Mouse (Mus musculus): Measurements from ENCODE around the gene Sytl3.

The Sytl3 gene

DNA sequence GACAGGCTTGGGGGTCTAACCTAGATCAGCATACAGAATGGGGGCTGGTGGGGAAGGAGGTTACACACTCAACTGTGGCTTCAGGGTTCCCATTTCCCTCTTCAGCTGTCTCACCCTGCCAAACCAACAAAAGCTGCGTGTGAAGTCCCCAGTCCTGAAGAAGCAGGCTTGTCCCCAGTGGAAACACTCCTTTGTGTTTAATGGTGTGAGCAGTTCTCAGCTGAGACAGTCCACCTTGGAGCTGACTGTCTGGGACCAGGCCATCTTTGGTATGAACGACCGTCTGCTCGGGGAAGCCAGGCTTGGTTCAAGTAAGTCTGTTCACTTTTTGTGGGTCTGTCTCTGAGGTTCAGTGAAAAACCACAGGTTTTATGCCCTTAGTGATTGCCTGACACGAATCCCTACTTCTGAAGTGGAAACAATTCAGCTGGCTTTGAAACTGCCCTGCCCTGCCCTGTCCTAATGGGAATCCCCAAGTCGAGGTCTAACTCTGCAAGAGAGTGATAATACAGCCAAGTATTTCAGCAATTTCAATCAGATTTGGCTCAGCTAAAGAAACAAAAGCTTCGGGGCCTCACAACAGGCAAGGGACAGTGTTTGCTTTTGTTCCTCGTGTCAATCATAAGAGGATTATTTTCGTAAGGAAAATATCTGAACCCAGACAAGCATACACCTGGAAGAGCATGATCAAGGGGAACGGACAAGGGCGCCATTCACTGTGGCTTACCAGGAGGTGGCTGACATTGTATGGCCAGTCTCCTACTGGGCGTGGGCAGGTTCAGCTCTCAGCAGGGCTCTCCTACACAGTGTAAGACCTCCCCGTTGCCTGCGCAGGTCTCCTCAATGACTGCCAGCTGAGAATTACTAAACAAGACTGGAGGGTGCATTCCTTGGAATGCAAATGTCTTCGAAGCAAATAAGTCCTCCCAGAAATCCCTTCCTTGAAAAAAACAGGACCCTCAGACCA lies 77.7 kb downstream of the Sytl3 start:
- DNase-seq (ENCODE audit: low read depth, low spot score): peak; percentile 9

DNA sequence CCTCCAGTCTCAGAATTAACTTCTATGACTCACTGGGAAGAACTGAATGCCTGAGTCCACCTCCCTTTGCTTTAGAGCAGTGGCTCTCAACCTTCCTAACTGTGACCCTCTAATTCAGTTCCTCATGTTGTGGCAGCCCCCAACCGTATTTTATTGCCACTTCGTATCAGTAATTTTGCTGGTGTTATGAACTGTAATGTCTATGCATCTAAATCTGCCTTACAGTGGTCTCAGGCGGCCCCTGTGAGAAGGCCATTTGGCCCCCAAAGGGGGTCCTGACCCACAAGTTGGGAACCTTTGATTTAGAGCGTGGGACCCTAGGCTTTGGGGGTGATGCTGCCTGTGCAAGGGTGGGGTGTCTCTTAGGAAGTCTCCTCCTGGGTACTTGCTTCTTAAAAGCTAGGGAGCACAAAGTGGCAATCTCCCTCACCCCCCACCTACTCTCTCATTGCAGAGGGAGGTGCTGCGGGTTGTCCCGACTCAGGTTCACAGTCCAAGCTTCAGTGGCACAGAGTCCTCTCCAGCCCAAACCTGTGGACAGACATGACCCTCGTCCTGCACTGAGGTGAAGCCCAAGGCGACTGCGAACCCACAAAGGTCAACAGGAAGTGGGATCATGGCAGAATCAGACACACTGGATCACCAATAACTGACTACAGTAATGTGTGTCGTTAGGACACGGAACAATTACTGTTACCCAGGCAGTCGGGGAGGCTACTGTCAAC lies 78.5 kb downstream of the Sytl3 start:
- no peak for DNase-seq (ENCODE audit: low read depth, low spot score)

DNA sequence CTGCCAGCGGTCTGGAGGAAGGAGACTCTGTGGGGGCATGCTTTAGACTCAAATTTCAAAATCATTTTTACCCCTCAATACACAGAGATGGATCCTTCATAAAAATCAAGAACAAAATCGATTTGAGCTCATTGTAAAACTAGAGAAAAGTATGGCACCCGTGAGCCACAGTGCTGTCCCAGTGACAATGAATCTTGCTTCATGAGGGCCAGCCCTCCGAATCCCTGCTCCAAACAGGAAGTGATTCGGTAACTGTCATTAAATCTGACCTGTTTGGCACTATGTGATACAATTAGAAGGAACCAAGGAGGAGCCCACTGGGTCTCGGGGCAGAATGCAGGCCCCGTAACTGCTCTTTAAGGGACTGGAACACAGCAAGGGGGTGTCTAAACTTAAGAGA lies 79.9 kb downstream of the Sytl3 start:
- no peak for DNase-seq (ENCODE audit: low read depth, low spot score)

DNA sequence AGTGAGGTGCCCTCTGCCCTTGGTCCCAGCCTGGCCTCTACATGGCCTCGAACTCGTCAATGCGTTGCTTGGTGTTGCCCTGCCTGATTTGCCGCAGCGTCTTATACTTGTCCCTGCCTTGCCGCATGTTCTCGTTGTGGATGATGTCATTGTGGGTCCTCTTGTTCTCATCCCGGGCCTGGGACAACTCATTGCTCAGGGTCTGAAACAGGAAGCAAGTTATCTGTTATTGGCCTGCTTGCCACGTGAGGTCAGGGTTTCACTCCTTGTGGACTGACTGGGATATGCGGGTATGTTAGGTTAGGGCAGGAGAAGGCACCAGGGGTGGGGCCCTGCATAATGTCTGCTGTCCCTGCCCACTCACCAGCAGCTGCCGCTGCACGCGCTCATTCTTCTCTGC lies 80.4 kb downstream of the Sytl3 start:
- DNase-seq (ENCODE audit: low read depth, low spot score): peak; percentile 79

DNA sequence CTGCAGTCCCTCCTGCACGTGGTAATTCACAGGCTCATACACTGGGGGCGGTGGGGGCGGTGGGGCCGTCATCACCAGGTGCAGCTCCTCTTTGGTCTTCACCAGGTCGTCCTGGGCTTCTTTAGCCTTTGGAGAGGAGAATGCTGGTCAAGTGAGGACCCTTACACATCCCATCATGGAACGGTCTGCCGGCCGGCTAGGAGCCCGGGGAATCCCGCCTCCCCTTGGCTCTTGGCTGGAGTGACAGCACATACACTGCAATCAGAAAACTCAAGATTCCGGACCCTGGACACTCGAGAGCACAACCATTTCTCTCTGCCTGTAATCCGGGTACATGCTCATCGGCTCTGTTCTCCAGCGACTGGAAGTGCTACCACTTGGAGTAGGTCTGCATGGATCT lies 80.9 kb downstream of the Sytl3 start:
- DNase-seq (ENCODE audit: low read depth, low spot score): no peak

DNA sequence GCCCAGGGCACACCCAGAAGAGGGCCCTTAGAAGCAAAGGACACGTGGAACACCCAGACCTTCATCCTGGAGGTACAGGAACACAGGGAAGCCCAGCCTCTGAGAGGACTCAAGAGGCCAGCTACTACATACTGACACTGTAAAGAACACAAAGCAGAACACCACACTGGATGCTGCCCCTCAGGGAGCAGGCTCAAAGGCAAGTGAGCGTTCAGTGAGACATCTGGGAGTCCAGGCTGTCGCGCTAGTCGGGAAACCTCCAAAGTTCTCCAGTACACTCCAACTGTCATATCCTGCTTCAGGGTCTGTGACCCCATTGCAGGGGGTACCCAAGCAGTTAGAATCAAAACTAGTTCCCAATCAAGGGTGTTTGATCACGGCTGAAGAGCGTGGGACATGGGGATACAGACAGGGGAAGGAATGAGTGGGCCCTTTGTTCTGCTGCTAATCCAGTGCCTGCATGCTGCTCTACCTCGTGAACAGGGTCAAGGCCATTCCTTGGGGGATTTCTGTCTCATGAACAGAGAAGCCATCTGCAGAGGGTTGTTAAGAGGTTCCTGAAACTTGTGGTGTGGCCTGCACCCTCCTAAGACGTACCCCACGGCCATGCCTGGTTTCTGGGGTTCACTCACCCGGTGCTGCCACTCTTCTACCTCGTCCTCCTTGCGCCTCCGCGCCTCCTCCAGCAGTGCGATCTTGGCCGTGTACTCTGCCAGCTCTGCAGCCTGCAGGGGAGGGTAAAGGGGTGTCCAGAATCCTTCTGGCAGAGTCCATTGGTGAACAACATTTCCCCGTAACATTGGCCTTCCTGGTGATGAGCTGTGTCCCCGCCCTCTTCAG lies 81.7 kb downstream of the Sytl3 start:
- no peak for DNase-seq (ENCODE audit: low read depth, low spot score)

DNA sequence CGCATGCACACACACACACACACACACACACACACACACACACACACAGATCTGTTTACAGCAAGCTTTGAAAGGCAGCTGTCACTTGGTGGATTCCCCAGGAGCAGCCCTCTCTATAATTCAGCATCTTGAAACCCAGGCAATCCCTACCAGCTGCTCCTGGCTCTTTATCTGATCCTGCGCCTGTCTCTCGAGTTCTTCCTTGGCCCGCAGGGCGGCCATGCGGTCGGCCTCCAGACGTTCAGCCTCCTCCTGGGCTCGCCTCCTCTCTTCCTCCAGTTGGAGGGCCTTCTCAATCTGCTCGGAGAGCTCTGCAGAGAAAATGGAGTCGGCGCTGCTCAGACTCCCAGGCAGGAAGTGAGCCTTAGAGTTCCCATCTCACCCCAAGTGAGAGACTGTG lies 82.4 kb downstream of the Sytl3 start:
- no peak for DNase-seq (ENCODE audit: low read depth, low spot score)

DNA sequence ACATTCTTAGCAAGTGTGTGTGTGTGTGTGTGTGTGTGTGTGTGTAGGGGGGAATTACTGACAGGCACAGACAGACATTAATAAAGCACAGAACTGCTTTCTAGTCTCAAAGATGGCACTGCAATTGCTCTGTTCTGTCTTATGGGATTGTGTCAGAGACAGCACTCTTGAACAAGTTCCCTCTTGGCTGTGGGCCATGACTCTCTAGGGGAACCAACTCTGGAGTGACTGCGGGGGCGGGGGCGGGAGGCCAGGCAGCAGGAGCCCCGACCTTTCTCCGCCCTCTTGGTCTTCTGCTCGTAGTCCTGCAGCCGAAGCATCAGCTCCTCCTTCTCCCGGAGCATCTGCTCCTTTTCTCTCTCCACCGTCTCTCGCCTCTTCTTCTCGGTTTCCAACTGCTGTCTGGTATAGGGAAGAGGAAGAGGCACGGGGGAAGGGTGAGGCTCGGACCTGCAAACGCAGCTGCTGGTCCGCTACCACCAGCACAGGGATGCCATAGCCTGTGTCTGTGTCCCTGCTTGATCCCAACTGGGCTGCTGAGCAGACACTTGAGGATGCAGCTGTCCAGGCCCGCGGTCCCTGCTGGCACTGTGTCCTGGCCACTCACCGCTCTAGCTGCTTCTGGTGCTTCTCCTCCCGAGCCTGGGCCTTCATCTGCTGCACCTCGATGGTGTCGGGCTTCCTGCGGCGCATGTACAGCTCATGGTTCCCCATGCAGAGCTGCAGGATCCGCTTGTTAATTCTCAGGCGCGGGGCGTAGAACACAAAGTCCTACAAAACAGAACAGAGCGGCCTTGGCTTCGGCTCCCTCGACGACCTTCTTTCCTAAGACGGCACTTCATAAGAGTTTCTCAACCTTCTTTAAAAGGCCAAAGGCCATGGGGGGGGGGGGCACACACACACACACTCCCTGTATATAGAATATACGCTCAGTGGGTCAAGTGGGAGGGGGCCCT lies 83.5 kb downstream of the Sytl3 start:
- no peak for DNase-seq (ENCODE audit: low read depth, low spot score)

DNA sequence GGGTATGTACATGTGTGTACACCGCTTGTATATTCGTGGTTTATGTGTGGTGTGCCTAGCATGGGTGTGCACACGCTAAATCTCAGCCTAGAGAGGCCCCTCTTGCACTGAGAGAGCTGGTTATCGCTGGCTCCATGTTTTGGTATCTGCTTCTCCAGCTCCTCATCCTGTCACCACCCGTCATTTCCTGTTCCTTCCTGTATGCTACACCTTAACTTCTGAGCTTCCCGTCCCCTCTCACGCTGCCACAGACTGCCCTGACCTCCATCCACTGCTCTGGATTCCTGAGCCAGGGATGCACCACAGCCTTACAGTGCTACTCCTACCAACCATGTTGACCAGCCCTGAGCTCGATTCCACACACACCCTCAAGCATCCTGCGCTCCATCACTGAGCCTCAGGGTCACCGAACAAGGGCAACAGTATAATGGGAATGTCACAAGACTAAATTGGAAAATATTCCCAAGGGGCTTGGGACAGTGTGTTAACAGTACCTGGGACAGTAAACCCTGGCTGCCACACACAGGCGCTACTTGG lies 84.2 kb downstream of the Sytl3 start:
- no peak for DNase-seq (ENCODE audit: low read depth, low spot score)

DNA sequence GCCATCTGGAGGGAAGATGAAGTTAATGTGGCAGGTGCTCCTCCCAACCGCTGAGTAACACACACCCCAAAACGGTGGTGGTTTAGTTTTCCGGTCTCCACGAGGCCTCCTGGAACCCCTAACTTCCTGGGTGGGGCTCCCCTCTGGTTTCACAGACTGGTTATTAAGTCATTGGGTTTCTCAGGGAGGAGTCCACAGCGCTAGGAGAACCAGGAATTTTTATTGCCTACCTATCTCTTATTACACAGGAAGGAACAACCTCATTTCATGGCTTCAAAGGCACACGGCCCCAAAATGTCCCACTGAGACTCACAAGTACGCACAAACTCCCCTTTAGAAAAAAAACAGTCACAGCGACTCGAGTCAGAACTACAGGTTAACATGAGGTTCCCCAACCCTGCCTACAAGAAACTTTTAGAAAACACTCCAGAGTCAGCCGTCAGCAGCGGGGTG lies 84.9 kb downstream of the Sytl3 start:
- DNase-seq (ENCODE audit: low read depth, low spot score): no peak

DNA sequence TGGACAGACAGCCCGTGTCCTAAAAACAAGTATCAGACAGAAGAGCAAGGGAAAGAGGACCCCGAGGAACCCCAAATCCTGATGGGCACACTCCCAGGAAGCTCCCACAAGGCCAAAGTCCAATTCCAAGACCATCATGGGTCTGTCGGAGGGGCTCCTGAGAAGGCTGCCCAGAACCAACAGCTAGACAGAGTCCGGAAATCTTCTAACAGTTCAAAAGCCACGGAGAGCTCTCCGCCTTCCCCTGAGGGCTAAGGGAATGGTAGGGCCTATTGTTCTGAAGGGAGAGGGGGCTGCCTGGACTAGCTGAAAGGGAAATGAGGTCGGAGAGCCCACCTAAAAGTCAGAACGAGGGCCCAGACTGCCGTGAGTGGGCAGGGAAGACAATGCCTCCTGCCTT lies 85.5 kb downstream of the Sytl3 start:
- no peak for DNase-seq (ENCODE audit: low read depth, low spot score)

DNA sequence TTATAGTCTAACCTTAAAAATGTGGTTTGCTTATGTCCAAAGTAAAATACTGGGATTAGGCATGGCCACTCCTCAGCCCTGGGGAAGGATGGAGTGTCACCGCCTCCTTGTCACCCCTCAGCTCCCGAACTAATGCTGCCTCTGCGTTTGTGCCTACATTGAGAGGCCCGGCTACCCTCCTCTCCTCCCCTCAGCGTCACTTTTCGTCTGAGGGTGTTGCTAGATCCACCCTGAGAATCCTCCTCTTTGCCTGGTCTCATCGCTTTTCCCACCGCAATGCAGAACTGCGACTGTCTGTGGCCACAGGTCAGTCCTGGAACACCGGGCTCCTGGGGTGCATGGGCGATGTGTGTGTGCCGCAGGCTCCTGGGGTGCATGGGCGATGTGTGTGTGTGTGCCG lies 86.0 kb downstream of the Sytl3 start:
- DNase-seq (ENCODE audit: low read depth, low spot score): no peak

DNA sequence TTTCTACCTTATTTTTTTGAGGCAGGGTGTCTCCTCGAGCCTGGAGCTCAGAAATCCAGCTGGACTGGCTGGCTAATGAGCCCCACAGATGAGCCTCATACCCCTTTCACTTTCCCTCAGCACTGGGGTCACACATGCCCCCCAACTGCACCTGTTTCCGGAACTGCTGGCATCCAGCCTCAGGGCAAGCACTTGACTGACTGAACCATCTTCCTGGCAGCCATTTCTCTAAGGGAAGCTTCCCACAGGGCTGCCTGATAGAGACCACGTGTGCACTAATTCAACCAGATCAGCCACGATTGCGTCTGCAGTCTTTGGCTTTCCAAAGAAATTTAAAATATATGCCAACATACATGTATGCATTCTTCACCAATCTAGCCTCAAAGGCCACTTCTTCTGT lies 86.6 kb downstream of the Sytl3 start:
- no peak for DNase-seq (ENCODE audit: low read depth, low spot score)

DNA sequence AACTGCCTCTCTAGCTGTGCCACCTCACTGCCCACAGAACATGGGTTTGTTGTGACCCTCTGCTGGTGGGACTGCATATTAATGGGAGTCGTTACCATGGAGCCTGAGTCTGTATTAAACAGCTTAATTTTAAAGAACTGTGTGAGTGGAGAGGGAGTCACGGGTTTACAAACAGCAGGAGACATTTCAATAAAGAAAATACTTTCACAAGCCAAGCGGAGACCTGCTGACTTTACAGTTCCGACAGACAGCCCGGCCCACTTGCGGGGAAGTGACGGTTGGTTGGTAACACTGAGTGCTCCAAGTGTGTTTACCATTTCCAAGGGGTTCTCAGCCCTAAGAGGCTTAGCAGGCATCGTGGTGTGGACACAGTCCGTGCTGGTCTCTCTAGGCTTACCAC lies 87.1 kb downstream of the Sytl3 start:
- DNase-seq (ENCODE audit: low read depth, low spot score): no peak

DNA sequence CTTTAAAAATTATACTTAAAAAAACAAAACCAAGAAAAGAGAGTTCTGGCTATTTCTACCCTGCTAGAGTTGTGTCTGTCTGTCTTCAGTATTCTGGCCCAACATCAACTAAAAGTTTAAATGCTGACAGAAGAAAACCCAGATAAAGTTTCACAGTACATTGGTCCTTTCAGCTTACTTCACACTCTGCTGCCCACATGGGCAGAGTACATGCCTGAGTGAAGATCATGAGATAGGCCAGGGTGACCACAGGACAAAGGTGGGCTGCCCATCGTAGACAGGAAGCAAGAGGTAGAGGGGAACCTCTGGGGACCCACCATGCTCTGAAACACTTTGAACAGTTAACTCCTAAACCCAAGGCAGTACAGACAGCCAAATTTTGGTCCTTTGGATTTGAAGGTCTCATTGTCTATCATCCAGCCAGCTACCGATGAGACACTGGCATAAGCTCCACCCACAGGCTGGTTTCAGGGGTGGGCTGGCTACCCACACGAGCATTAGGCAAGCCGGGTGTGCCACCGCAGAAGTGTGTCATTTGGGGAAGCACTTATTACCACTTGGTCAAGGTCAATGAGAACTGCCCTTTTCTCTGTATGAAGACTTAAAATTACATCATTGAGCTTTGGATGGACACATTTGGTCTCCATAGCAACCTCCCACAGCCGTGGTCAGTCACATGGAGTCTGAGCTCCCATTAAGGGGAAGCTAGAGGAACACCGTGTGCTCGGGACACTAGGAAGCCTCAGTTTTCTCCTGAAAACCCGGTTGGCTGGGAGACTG lies 87.7 kb downstream of the Sytl3 start:
- no peak for DNase-seq (ENCODE audit: low read depth, low spot score)

DNA sequence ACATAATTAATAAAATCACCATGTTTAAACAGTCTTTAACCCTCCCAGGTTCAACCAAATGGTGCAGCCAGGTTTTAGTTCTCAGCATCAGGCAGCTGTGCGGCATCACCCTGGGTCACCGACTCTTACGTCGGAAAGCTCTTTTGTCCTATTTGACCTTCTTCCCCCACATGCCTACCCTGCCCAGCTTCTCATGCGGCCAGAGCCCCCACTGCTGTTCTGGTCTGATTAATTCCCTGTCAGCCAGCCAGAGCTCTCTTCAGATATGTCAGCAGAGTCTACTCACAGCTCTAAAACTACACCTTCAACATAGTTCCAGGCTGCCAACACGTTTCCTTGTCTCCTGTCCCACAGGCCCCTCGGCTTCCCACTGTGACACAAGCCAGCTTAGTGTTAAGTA lies 88.6 kb downstream of the Sytl3 start:
- no peak for DNase-seq (ENCODE audit: low read depth, low spot score)

DNA sequence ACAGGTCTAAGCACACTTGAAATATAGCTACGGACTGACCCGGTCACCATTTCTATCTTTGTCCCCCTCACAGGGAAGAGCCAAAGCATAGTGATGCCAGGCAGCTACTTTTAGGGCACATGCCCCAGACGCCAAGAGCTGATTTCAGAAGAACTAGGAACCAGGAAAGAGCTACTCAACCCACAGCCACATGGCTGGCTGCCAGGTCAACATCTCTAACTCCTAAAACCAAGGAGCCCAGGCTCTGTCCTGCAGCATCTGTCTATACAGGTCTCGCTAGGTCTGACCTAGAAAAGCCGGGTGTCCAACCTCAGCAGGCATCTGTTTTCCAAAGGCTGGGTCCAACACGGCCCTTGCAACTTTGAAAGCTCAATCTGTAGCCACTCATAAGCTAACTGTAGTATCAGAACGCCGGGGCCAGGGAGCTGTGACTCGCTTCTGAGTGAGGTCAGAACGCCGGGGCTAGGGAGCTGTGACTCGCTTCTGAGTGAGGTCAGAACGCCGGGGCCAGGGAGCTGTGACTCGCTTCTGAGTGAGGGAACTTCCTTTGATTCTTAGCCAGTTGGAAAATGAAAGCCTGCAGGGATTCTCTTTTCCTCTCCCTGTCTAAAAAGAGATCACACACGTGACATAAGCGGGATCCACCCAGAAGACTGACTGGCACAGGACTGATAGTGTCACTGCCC lies 90.0 kb downstream of the Sytl3 start:
- no peak for DNase-seq (ENCODE audit: low read depth, low spot score)

DNA sequence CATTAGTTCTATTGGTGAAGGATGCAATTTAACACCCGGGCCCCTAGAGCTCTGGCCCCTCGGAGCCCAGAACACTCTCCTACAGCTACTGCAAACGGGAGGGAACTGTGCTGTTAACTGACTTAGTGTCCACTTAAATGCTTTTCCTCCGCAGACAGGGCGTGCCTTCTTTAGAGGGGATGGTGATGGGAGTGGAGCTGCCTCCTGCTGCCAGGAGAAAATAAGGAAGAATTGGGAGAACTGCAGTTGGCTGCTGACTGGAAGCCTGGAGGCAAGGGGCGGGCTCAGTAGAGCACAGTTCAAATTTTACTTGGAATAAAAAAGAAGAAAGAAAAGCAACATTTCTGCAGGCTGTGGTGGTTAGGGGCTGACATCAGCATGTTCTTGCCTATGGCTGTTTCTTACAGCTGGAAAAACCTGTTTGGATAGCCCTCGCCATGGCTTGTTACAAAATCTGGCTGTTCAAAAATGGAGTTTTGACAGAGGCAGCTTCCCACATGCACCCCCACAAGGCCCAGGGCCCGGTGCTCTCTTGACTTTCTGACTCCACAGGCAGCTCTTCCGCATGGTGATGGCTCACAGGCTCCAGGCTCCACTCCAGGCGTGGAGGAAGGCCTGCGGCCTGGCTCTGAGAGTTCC lies 92.4 kb downstream of the Sytl3 start:
- DNase-seq (ENCODE audit: low read depth, low spot score): peak; percentile 49

DNA sequence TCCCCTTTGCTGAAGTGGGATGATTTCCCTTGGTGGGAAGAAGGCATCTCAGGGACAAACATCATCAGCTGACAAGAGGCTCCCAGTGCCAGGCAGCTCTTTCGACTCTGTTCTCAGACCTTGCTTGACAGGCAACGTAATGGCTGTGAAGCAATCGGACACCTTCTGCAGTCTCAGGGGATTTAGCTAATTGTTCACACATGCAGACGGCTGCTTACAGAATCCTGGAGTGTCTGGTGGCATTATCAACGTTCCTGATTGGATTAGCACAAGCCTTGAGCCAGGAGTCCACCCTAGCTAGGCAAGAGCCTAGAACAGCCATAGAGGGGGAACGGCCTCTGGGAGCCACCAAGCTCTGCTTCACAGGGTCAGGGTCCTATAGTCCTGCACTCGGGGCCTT lies 93.5 kb downstream of the Sytl3 start:
- no peak for DNase-seq (ENCODE audit: low read depth, low spot score)
